Mouse (Mus musculus) heart, postnatal 36 days (tissue): ENCODE results near the gene Vmn1r83. TPM values are rescaled to one million over a fixed set of nuclear protein-coding genes. Genes with fewer than 3 reads are reported as not detected.

ENCODE experiments used
- DNase-seq, 2 experiments: peaks; one replicate each; pipeline ENCODE4 v3.0.0; 2021 to 2022
- intact Hi-C: fragments of 180-260 bp; cut with DNase I; formaldehyde crosslinking; loops from one replicate; pipeline ENCODE4 v1.15.1; 2025
- microRNA-seq, 2 experiments: library from miRNA; unstranded; fragments of <30 nt; microRNA quantifications; one replicate each; pipeline ENCODE4 v1.2.0; 2021; ENCODE audit warnings: borderline number of aligned reads in 2 of 2
- total RNA-seq, 2 experiments: library from RNA; stranded (reverse); gene quantifications; 2 replicates each; pipeline ENCODE4 v1.2.3; 2021

Vmn1r83 gene
- not detected for total RNA-seq

DNA sequence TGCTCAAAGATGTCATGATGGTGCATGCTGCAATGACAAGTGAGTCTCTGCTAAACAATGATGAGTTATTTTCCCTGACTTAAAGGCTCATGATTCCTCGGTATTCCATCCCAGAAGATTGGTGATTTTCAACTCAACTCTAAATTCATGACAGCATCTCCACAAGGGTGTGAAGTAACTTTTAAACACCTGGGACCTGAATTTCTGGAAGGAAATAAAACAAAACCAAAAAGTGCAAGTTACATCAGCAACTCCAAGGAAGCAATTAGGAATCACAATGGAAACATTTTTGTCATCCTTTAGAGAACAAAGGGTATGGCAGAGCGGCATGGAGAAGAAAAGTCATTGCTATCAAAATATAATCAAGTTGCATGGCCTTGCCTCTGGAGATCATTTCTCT is at the start of gene Vmn1r83:
Gene Vmn1r83 (minus strand): TSS at position 101 of the 400 bp plus-strand sequence.
- intact Hi-C loops: no loop called here
- no peak for DNase-seq

- DNase-seq: no peak
- intact Hi-C loops: no loop called here
Observed at GRCm38 (mm10) chr7:12369173-12369572, 39.9 kb upstream of the Vmn1r83 start, which contains the start of gene Vmn1r84. TSS of gene Vmn1r84 (minus strand) at chr7:12369273.

DNA sequence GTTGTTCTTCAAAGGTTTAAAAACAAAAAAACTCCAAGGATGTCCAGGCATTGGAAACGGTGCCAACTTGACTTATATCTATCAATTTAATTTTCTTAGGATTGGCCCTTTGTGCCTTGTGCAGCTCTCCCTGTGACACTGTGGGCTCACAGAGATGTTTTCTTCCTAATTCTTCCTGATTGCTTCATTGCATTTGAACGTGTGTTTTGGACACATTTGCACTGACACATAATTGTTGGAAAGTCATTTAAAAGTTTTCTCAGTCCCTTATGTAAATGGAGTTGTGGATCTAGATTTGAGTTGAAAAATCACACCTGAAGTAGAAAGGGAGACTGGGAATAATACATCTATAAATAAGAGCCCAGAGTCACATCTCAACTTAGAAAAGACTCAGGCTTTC is 29.2 kb downstream of the Vmn1r83 start, which contains the start of gene Vmn1r82:
Gene Vmn1r82 (plus strand): TSS at position 301 of the 400 bp plus-strand sequence.
- no peak for DNase-seq
- intact Hi-C loops: no loop called here

Small RNA genes within 50 kb of the gene (microRNA-seq; reads per million reads assigned to microRNA genes)
- 0 reads per million in 2 experiments for gene Gm23521

Other genes with a start within 250 kb of the Vmn1r83 start
- not detected for gene Vmn1r78, start 179.2 kb downstream of the Vmn1r83 start, total RNA-seq
- not detected for gene Vmn1r79, start 158.2 kb downstream of the Vmn1r83 start, total RNA-seq
- gene Vmn1r80, start 140.2 kb downstream of the Vmn1r83 start, total RNA-seq: not detected
- not detected for gene Vmn1r81, start 61.2 kb downstream of the Vmn1r83 start, total RNA-seq
- not detected for gene Vmn1r82, start 29.1 kb downstream of the Vmn1r83 start, total RNA-seq
- gene Vmn1r84, start 39.8 kb upstream of the Vmn1r83 start, total RNA-seq: not detected
- gene Zfp551, start 93.3 kb upstream of the Vmn1r83 start, total RNA-seq: 1 to 10 TPM; 2.5 TPM
- gene Zfp606, start 148.8 kb upstream of the Vmn1r83 start, total RNA-seq: 10 to 100 TPM; 10.1 to 10.5 TPM
- gene 2900092C05Rik, start 183.0 kb upstream of the Vmn1r83 start, total RNA-seq: not detected